13 mouse cellular contexts compared by ENCODE assay signal in genomic region chr11:5141252-5141651, GRCm38 (mm10). TPM values are rescaled to one million over a fixed set of nuclear protein-coding genes. Genes with fewer than 3 reads are reported as not detected.
DNase-seq lines count a peak whose midpoint lies in the region; ATAC-seq and TF ChIP-seq lines count a peak whose summit lies in the region.
"Had no signal": no experiment of that assay in that cellular context is flagged by ENCODE, and none has a peak within 500 bp of the region (broad histone marks: within the 10 kb centered on the region; RNA-seq: fewer than 3 reads in every experiment).

No protein-coding gene starts in this region.

- no peak for ATAC-seq in kidney, embryonic 16.5 days (ENCODE audit: low FRiP score, low TSS enrichment)
- ATAC-seq in heart, postnatal 0 days (ENCODE audit: insufficient read depth, low read depth), result peak; percentile 47
- ATAC-seq: liver, embryonic 12.5 days; Patski had no signal

- 63% methylated on average over 5 of the region's 5 CpGs for WGBS in kidney, embryonic 16.5 days
- 48% methylated on average over 5 of the region's 5 CpGs for WGBS in heart, postnatal 0 days

- TF ChIP-seq EP300 in heart, postnatal 0 days (IDR thresholded peaks at IDR 0.05; ENCODE audit: low read depth), result no peak

- H3K27ac ChIP-seq in kidney, embryonic 16.5 days (ENCODE audit: low read length), result peak overlapping the region; percentile 54; the same call in 1 of the 2 replicates
- H3K27ac ChIP-seq in heart, postnatal 0 days (ENCODE audit: low read depth), result peak overlapping the region; percentile 54
- H3K27ac ChIP-seq: liver, embryonic 12.5 days; neural tube, embryonic 13.5 days had no signal

- no peaks in the 10 kb centered on the region for H3K27me3 ChIP-seq in kidney, embryonic 16.5 days (ENCODE audit: insufficient read depth, low read length)
- no peaks in the 10 kb centered on the region for H3K27me3 ChIP-seq in heart, postnatal 0 days (ENCODE audit: control insufficient read depth, insufficient read depth, low read length)
- H3K27me3 ChIP-seq: liver, embryonic 12.5 days; neural tube, embryonic 13.5 days; Patski had no signal

- H3K9me3 ChIP-seq in kidney, embryonic 16.5 days (ENCODE audit: low read length), result no peaks in the 10 kb centered on the region
- no peaks in the 10 kb centered on the region for H3K9me3 ChIP-seq in heart, postnatal 0 days (replicated peaks; ENCODE audit: control insufficient read depth, low read length)
- H3K9me3 ChIP-seq: liver, embryonic 12.5 days; neural tube, embryonic 13.5 days had no signal

- DNase-seq in adrenal gland, postnatal 14 days, result peak; percentile 44
- DNase-seq in adrenal gland, adult 18-20 months (ENCODE audit: low spot score in 2 of 2), result no peak
- DNase-seq in kidney, adult 8-10 months, result no peak
- DNase-seq in heart, postnatal 0 days (ENCODE audit: low spot score), result no peak
- DNase-seq in lung, postnatal 10 days, result peak; percentile 47
- no peak for DNase-seq in thymus, postnatal 36 days
- no peak for DNase-seq in frontal cortex, postnatal 36 days (ENCODE audit: low spot score in 2 of 2)

- peaks cover 45% of the 10 kb centered on the region for H3K4me1 ChIP-seq in kidney, embryonic 16.5 days (ENCODE audit: insufficient read depth, low read length)
- H3K4me1 ChIP-seq in heart, postnatal 0 days (ENCODE audit: control insufficient read depth, insufficient read depth), result peaks cover 16% of the 10 kb centered on the region

- no peak overlapping the region for H3K9ac ChIP-seq in kidney, embryonic 16.5 days (replicated peaks; ENCODE audit: low read length)
- H3K9ac ChIP-seq in heart, postnatal 0 days (replicated peaks; ENCODE audit: low read depth, low read length), result no peak overlapping the region
- H3K9ac ChIP-seq: liver, embryonic 12.5 days; neural tube, embryonic 13.5 days had no signal

- peaks cover 7% of the 10 kb centered on the region; the same call in 1 of the 2 replicates for H3K36me3 ChIP-seq in kidney, embryonic 16.5 days (ENCODE audit: insufficient read depth, low read length)
- no peaks in the 10 kb centered on the region for H3K36me3 ChIP-seq in heart, postnatal 0 days (replicated peaks; ENCODE audit: control insufficient read depth, insufficient read depth, low read length)
- H3K36me3 ChIP-seq: liver, embryonic 12.5 days; neural tube, embryonic 13.5 days had no signal

- TF ChIP-seq CTCF in heart, postnatal 0 days (IDR thresholded peaks at IDR 0.05; ENCODE audit: low read depth), result no peak

- H3K4me3 ChIP-seq in kidney, embryonic 16.5 days (ENCODE audit: low read length), result no peak overlapping the region
- H3K4me3 ChIP-seq in heart, postnatal 0 days (ENCODE audit: low read depth, low read length), result no peak overlapping the region
- H3K4me3 ChIP-seq: erythroblast, embryonic 14.5 days; liver, embryonic 12.5 days; neural tube, embryonic 13.5 days had no signal

- no peak overlapping the region for H3K4me2 ChIP-seq in kidney, embryonic 16.5 days (replicated peaks; ENCODE audit: low read depth, low read length)
- no peak overlapping the region for H3K4me2 ChIP-seq in heart, postnatal 0 days (ENCODE audit: low read depth, low read length)
- H3K4me2 ChIP-seq: liver, embryonic 12.5 days; neural tube, embryonic 13.5 days had no signal

RNA-seq across cellular contexts. Expression of gene Emid1, which starts 10.8 kb away (rescaled TPM):
- total RNA-seq in adrenal gland, postnatal 14 days (2021), result 8.9 and 10.1 TPM in 2 replicates
- total RNA-seq in adrenal gland, adult 18-20 months (2021), result 1 to 10 TPM; 2.2 to 3.4 TPM
- polyA plus RNA-seq in kidney, embryonic 16.5 days (2015; fragmentation: Nextera tagmentation; extraction: Ambion mirVana), result 230 and 247 TPM in 2 replicates
- 1.7 and 8.5 TPM in 2 replicates for total RNA-seq in heart, postnatal 0 days (2014; rRNA removed; ENCODE audit: low replicate concordance)
- polyA plus RNA-seq in heart, postnatal 0 days (2015; fragmentation: Nextera tagmentation; extraction: Ambion mirVana), result 4.4 and 5.8 TPM in 2 replicates
- total RNA-seq: CH12.LX had no signal
- polyA plus RNA-seq: Patski had no signal

RNA-seq across cellular contexts. Expression of gene Ewsr1, which starts 42.2 kb away (rescaled TPM):
- total RNA-seq in adrenal gland, postnatal 14 days (2021), result 297 and 324 TPM in 2 replicates
- 100 to 1,000 TPM; 211 to 300 TPM for total RNA-seq in adrenal gland, adult 18-20 months (2021)
- polyA plus RNA-seq in kidney, embryonic 16.5 days (2015; fragmentation: Nextera tagmentation; extraction: Ambion mirVana), result 859 and 884 TPM in 2 replicates
- total RNA-seq in heart, postnatal 0 days (2014; rRNA removed; ENCODE audit: low replicate concordance), result 213 and 286 TPM in 2 replicates
- polyA plus RNA-seq in heart, postnatal 0 days (2015; fragmentation: Nextera tagmentation; extraction: Ambion mirVana), result 204 and 238 TPM in 2 replicates

RNA-seq across cellular contexts. Expression of gene Rhbdd3, which starts 42.5 kb away (rescaled TPM):
- 18.3 and 19.0 TPM in 2 replicates for total RNA-seq in adrenal gland, postnatal 14 days (2021)
- total RNA-seq in adrenal gland, adult 18-20 months (2021), result 10 to 100 TPM; 16.3 to 19.5 TPM
- polyA plus RNA-seq in kidney, embryonic 16.5 days (2015; fragmentation: Nextera tagmentation; extraction: Ambion mirVana), result 35.1 and 39.0 TPM in 2 replicates
- total RNA-seq in heart, postnatal 0 days (2014; rRNA removed; ENCODE audit: low replicate concordance), result 17.9 and 50.4 TPM in 2 replicates
- 28.5 and 28.8 TPM in 2 replicates for polyA plus RNA-seq in heart, postnatal 0 days (2015; fragmentation: Nextera tagmentation; extraction: Ambion mirVana)

Comparison
In these comparisons a context has a peak if more than half of its experiments do, and no peak if none do; other contexts are left out.
1. DNase-seq: peak in adrenal gland, postnatal 14 days (single experiment) and lung, postnatal 10 days (single experiment); none in adrenal gland, adult 18-20 months (0 of 2), kidney, adult 8-10 months (0 of 2), heart, postnatal 0 days (single experiment), thymus, postnatal 36 days (0 of 2) and frontal cortex, postnatal 36 days (0 of 2).